Mouse (Mus musculus) liver, embryonic 12.5 days (tissue): ENCODE data around the gene 1700019N19Rik. TPM values are rescaled to one million over a fixed set of nuclear protein-coding genes. Genes with fewer than 3 reads are reported as not detected.

Experiments
- ATAC-seq: fragments of 200-750 bp; cut with Nextera tagmentation; 2 replicates; pipeline ENCODE4 v1.8.0; 2017; ENCODE audit warnings: moderate number of reproducible peaks, mild to moderate bottlenecking, moderate library complexity
- H3K27ac ChIP-seq: fragments of 300-500 bp; sonication (generic); 2 replicates; pipeline ENCODE4 v1.5.1; 2016; ENCODE audit warnings: mild to moderate bottlenecking
- H3K27me3 ChIP-seq: fragments of 300-500 bp; sonication (generic); replicated peaks from 2 replicates; pipeline ENCODE4 v1.6.1; 2016; ENCODE audit warnings: mild to moderate bottlenecking, moderate library complexity
- H3K36me3 ChIP-seq: fragments of 300-500 bp; sonication (generic); 2 replicates; pipeline ENCODE4 v1.6.1; 2016; ENCODE audit warnings: mild to moderate bottlenecking, moderate library complexity
- H3K4me1 ChIP-seq: fragments of 300-500 bp; sonication (generic); 2 replicates; pipeline ENCODE4 v1.6.1; 2016
- H3K4me2 ChIP-seq: fragments of 300-500 bp; sonication (generic); 2 replicates; pipeline ENCODE4 v1.6.1; 2016; ENCODE audit warnings: mild to moderate bottlenecking, moderate library complexity
- H3K4me3 ChIP-seq: fragments of 300-500 bp; sonication (generic); 2 replicates; pipeline ENCODE4 v1.5.1; 2016; ENCODE audit warnings: mild to moderate bottlenecking, moderate library complexity
- H3K9ac ChIP-seq: fragments of 300-500 bp; sonication (generic); 2 replicates; pipeline ENCODE4 v1.6.1; 2016; ENCODE audit warnings: mild to moderate bottlenecking, moderate library complexity
- H3K9me3 ChIP-seq: fragments of 300-500 bp; sonication (generic); replicated peaks from 2 replicates; pipeline ENCODE4 v1.6.1; 2016; ENCODE audit warnings: mild to moderate bottlenecking, moderate library complexity
- WGBS: fragments of 180-500 bp; shearing (Covaris S2); methylation state at CpG from one replicate; pipeline ENCODE4 v1.1.7; 2016; ENCODE audit not compliant: insufficient replicate concordance; 5-methylcytosine and 5-hydroxymethylcytosine counted together
- polyA plus RNA-seq: library from polyadenylated mRNA; unstranded; fragments of >200 nt; fragmentation: Nextera tagmentation; extraction: Ambion mirVana; gene quantifications from 2 replicates; pipeline ENCODE4 v1.2.1, GENCODE M21; 2016

Gene 1700019N19Rik
- polyA plus RNA-seq, 1 experiment from 2014 or later, result 0.13 TPM

- ATAC-seq, result no peak
- Histone ChIP-seq H3K9me3 (no peaks in the 10 kb centered on the region), H3K27ac (no peak overlapping the region), H3K36me3 (no peaks in the 10 kb centered on the region), H3K9ac (no peak overlapping the region), H3K4me3 (no peak overlapping the region), H3K27me3 (no peaks in the 10 kb centered on the region), H3K4me2 (no peak overlapping the region), H3K4me1 (no peaks in the 10 kb centered on the region)
- WGBS, result 47% methylated on average over 1 of the region's 1 CpGs
Measured at GRCm38 (mm10) chr19:58824316-58824715, 30.1 kb upstream of the 1700019N19Rik start.

GRCm38 (mm10) chr19:58823301-58823700 is 29.0 kb upstream of the 1700019N19Rik start:
- Histone ChIP-seq H3K4me1 (no peaks in the 10 kb centered on the region), H3K9me3 (no peaks in the 10 kb centered on the region), H3K27me3 (no peaks in the 10 kb centered on the region), H3K4me2 (no peak overlapping the region), H3K27ac (no peak overlapping the region), H3K9ac (no peak overlapping the region), H3K4me3 (no peak overlapping the region), H3K36me3 (no peaks in the 10 kb centered on the region)
- WGBS, result 71% methylated on average over 3 of the region's 3 CpGs
- ATAC-seq, result no peak

GRCm38 (mm10) chr19:58822454-58823200 is 28.4 kb upstream of the 1700019N19Rik start:
- Histone ChIP-seq H3K27ac (no peak overlapping the region), H3K27me3 (no peaks in the 10 kb centered on the region), H3K36me3 (no peaks in the 10 kb centered on the region), H3K9ac (no peak overlapping the region), H3K4me3 (no peak overlapping the region), H3K4me2 (no peak overlapping the region), H3K4me1 (no peaks in the 10 kb centered on the region), H3K9me3 (no peaks in the 10 kb centered on the region)
- WGBS, result 72% methylated on average over 20 of the region's 20 CpGs
- no peak for ATAC-seq

DNA sequence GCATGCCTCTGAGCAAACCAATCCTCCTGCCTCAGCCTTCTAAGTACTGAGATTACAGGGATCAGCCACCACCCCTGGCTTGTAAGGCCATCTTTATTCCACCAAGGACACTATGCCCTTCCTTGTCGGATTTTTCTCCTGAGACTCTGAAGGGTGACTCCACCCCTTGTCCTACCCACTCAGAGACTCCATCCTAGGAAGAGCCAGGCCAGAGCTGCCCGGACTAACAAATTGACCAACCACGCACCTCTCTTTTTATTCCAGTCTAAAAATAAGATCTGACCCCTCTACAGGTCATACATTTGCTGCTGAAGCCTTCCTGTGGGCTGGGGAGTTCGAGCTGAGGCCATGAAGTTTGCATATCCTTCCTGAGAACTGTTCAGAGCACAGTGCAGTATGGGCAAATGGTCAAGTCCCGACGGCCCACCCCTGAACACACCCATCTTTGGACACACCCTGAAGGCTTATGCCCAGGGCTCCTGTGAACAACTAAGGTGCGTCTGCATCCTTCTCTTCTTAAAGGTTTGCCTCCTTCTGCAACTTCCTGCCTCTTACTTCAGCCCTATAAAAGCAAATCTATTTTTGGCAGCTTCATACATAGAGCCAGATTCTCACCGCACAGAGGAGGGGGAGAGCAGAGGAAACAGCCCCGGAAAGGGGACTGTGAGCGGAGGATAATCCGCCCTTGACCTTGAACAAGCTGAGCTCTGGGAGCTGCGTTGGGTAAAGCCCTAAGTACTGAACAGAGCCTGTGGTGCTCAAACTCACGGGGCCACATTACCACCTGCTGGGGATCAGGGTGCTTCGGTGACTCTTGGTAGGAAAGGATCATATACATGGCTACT is 24.5 kb upstream of the 1700019N19Rik start:
- H3K9me3 ChIP-seq, result no peaks in the 10 kb centered on the region
- ATAC-seq, result no peak
- no peak overlapping the region for H3K9ac ChIP-seq
- 61% methylated on average over 14 of the region's 14 CpGs for WGBS
- no peaks in the 10 kb centered on the region for H3K4me1 ChIP-seq
- no peak overlapping the region for H3K27ac ChIP-seq
- no peaks in the 10 kb centered on the region for H3K36me3 ChIP-seq
- no peak overlapping the region for H3K4me2 ChIP-seq
- H3K27me3 ChIP-seq, result no peaks in the 10 kb centered on the region
- H3K4me3 ChIP-seq, result no peak overlapping the region

DNA sequence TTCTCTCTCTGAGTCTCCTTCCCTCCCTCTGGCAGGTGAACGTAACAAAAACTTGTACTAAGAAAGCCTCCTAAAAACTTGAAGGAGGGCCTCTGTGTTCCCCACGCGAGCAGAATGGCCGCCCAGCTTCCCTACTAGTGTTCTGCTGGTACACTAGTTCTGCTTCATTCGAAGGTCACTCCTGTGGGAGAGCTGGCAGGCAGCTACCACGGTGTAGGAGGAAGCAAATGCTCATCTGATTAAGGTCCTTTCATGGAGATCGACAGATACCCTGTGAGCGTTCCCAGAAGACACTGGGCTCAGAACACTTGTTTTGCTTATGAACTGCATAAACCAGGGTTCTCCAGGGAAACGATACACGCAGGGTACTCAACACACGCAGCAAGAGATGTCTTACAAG is 23.1 kb upstream of the 1700019N19Rik start:
- Histone ChIP-seq H3K9me3 (no peaks in the 10 kb centered on the region), H3K4me2 (no peak overlapping the region), H3K27me3 (no peaks in the 10 kb centered on the region), H3K36me3 (no peaks in the 10 kb centered on the region), H3K4me1 (no peaks in the 10 kb centered on the region), H3K4me3 (no peak overlapping the region), H3K9ac (no peak overlapping the region), H3K27ac (no peak overlapping the region)
- WGBS, result 66% methylated on average over 11 of the region's 11 CpGs
- no peak for ATAC-seq

DNA sequence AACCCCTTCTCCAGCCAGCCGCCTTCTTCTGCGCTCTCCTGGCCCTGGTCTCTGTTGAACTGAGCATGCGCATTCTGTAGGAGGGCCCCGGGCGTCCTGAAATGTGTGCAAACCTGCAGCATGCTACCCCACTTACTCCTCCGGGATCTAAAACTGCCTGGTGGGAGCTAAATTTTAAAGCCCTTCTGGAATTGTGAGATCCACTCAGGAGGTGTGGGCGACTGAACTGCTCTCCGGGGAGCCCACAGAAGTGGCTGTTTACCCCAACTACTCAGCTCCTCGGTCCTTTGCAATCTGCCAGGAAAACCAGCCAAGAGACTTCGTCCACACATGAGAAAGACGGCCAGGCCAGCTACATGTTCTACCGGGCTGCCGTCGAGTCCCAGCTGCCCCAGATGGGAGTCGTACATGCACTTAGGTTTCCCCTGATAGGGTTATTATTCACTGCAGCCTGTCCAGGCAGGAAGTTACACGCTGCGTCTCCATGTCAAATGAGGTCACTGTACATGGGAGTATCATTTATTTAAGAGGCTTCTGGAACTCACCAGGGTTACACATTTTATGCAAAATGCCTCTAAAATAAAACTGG is 22.3 kb upstream of the 1700019N19Rik start:
- 74% methylated on average over 17 of the region's 17 CpGs for WGBS
- Histone ChIP-seq H3K27ac (no peak overlapping the region), H3K4me3 (no peak overlapping the region), H3K9me3 (no peaks in the 10 kb centered on the region), H3K4me1 (no peaks in the 10 kb centered on the region), H3K27me3 (no peaks in the 10 kb centered on the region), H3K36me3 (no peaks in the 10 kb centered on the region), H3K9ac (no peak overlapping the region), H3K4me2 (no peak overlapping the region)
- no peak for ATAC-seq

- no peak overlapping the region for H3K27ac ChIP-seq
- no peaks in the 10 kb centered on the region for H3K9me3 ChIP-seq
- no peaks in the 10 kb centered on the region for H3K4me1 ChIP-seq
- H3K9ac ChIP-seq, result no peak overlapping the region
- H3K36me3 ChIP-seq, result no peaks in the 10 kb centered on the region
- H3K4me2 ChIP-seq, result no peak overlapping the region
- no peaks in the 10 kb centered on the region for H3K27me3 ChIP-seq
- ATAC-seq, result no peak
- no peak overlapping the region for H3K4me3 ChIP-seq
- 72% methylated on average over 13 of the region's 13 CpGs for WGBS
Measured at GRCm38 (mm10) chr19:58815179-58815922, 21.1 kb upstream of the 1700019N19Rik start.

DNA sequence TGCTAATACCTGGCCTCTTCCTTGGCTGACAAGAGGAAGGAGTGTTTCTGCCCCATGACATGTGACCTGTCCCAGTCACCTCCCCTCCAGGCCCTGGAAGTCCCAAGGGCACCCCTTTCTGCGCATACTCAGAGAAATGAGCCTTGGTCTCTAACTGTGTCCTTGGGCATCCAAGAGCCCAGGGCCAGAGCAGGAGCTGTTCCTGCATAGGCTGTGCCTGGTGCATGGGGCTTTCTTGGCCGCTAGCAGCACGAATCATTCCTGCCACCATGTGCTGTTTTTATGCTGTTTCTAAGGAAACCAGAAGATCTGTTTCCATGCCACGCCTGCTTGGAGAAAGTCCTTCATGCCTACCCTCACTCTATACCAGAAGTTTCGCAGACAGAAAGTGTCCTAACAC is 16.3 kb upstream of the 1700019N19Rik start:
- Histone ChIP-seq H3K27ac (no peak overlapping the region), H3K27me3 (no peaks in the 10 kb centered on the region), H3K4me1 (no peaks in the 10 kb centered on the region), H3K4me3 (no peak overlapping the region), H3K9me3 (no peaks in the 10 kb centered on the region), H3K9ac (no peak overlapping the region), H3K4me2 (no peak overlapping the region), H3K36me3 (no peaks in the 10 kb centered on the region)
- ATAC-seq, result no peak
- 72% methylated on average over 5 of the region's 5 CpGs for WGBS

DNA sequence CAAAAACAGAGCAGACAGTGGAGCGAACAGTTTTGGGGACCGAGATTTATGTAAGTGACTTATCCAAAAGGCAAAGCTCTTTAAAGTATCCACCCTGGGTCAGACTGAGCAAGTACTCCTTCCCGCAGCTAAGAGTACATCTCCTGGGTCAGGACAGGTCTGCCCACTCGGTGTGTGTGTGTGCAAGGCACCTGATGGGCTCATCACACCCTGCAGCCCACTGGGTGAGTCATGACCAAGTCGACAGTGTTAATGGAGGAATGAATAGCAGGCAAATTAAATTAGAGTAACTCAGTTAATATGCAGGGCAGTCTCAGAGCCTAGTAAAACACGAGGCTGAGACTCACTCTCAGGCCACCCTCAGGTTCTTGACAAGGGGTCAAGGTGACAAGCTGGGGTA is 14.6 kb upstream of the 1700019N19Rik start:
- ATAC-seq, result no peak

GRCm38 (mm10) chr19:58806364-58806763 is 12.1 kb upstream of the 1700019N19Rik start:
- H3K4me1 ChIP-seq, result no peaks in the 10 kb centered on the region
- H3K27ac ChIP-seq, result no peak overlapping the region
- 7% methylated on average over 3 of the region's 3 CpGs for WGBS
- H3K27me3 ChIP-seq, result no peaks in the 10 kb centered on the region
- no peak for ATAC-seq
- H3K36me3 ChIP-seq, result no peaks in the 10 kb centered on the region
- H3K4me2 ChIP-seq, result no peak overlapping the region
- H3K9ac ChIP-seq, result no peak overlapping the region
- no peaks in the 10 kb centered on the region for H3K9me3 ChIP-seq
- no peak overlapping the region for H3K4me3 ChIP-seq

More for the DNA sequence above, 14.6 kb upstream of the 1700019N19Rik start:
- no peaks in the 10 kb centered on the region for H3K9me3 ChIP-seq
- no peaks in the 10 kb centered on the region for H3K27me3 ChIP-seq
- H3K4me2 ChIP-seq, result no peak overlapping the region
- no peak overlapping the region for H3K9ac ChIP-seq
- no peak overlapping the region for H3K27ac ChIP-seq
- no peaks in the 10 kb centered on the region for H3K36me3 ChIP-seq
- 63% methylated on average over 6 of the region's 6 CpGs for WGBS
- H3K4me1 ChIP-seq, result no peaks in the 10 kb centered on the region
- H3K4me3 ChIP-seq, result no peak overlapping the region

- Histone ChIP-seq H3K4me3 (no peak overlapping the region), H3K9ac (no peak overlapping the region), H3K9me3 (no peaks in the 10 kb centered on the region), H3K27me3 (no peaks in the 10 kb centered on the region), H3K36me3 (no peaks in the 10 kb centered on the region), H3K27ac (no peak overlapping the region), H3K4me2 (no peak overlapping the region), H3K4me1 (no peaks in the 10 kb centered on the region)
- 71% methylated on average over 9 of the region's 9 CpGs for WGBS
- ATAC-seq, result no peak
Measured at GRCm38 (mm10) chr19:58805191-58805779, 11.0 kb upstream of the 1700019N19Rik start.
